Mouse (Mus musculus) cerebellum, postnatal 25 days (tissue): ENCODE measurements at regions not wholly inside any gene's neighbourhood (a gene's known extent, or its start where the extent isn't known, plus 50 kb on each side); places are given as distances from the start of the nearest gene placed in this dataset.
A peak's percentile ranks its signal among the peaks of the same experiment; 100 is the strongest.

Source experiments
- DNase-seq, 2 experiments: peaks; one replicate each; pipeline ENCODE4 v3.0.0; 2021; ENCODE audit warnings: mixed read lengths in 2 of 2

DNA sequence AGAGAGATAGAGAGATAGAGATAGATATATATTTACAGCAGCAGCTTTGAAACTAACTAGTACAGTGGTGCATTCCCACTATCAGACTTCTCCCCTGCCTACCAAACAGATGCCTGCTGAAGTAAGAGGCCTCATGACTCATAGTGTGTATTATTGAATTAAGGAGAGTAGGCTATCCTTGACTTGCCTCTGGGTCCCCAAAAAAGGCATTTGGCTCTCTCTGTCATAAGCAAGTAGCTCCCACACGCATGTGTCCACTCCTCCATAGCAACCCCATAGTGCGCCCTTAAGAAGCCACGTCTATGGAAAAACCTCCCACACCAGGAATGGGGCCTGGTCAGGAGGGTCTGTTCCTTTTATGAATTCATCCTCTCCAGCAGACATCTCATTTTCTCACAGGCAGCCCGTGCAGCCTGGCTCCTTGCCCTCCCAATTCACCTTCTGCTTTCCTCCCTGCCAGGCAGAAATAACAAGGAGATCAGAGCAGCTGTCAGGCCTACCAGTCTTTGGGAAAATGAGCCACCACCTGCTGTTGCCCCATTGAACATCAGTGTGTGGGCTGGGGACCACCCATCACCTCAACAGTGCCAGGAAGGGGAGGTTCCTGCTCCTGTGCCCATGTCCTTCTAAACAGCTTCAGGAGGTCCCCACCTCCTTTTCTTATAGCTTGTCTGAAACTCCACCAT, 208.5 kb upstream of the Mocs1 start:
- peak; percentile 62 to 78 for DNase-seq

DNA sequence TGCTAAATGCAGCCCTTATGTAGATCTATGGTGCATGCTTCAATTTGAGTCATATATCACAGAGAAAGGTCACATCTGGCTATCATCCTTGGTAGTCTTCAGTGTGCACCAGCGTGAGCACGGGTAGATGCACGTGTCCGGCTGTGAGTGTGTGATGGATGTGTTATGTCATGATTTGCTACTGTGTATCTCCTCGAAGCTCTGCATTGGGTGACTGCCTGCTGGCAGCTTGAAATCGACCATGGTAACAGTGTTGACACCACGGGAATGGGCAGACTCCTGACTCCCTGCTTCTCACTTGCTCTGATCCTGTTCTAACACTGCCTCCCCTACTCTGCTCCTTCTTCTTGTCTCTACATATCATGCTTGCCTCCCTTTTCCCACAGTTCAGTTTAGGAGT, 204.9 kb upstream of the Mocs1 start:
- no peak for DNase-seq

DNA sequence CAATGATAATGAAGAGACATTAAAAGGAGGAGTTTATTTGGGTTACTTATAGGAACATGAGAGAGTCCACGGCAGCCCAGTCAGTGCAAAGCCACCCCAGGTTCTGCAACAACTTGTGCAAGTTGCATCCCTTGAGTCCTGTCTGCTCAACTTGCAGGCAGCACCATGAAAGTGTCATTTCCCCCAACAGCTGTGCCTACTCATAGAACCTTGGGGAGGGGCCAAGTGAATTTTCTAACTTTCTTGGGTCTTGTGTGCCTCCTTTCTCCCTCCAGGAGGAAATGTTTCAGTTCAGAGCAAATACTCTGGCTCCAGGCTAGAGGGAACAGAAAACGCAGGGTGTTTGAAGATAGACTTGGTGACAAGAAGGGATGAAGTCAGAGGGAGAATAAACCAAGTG, 204.5 kb upstream of the Mocs1 start:
- DNase-seq, result no peak

DNA sequence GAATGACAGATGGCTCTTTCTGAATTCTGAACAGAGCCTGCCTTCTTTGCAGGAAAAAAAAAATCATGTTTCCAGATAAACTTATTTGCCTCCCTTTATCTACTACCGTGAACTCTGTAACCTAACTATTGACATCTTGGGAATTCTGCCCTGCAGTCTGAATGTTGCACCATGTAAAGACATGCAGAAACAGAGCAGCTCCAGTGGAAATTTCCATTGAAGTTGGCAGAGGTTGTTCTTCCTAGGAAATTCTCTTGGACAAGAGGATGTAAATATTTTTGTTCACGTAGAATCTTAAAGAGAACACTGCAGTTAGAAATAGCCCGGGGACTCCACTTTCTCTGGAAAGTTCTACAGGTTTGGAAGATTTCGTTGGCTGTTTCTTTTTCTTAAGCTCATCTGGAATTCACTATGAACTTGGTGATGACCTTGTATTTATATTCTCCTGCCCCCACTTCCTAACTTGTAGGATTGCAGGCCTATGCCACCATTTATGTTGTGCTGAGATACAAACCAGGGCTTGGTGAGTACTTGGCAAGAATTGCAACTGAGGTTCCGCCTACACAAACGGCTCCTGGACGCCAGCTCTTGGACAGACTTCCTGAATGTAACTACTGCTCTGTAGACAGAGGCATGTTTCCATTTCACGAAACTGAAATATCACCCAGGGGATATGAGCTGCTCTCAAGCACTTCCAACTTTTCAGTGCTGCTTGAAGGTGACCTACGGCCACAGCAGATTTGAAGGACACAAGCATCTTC, 202.7 kb upstream of the Mocs1 start:
- DNase-seq, result no peak

DNA sequence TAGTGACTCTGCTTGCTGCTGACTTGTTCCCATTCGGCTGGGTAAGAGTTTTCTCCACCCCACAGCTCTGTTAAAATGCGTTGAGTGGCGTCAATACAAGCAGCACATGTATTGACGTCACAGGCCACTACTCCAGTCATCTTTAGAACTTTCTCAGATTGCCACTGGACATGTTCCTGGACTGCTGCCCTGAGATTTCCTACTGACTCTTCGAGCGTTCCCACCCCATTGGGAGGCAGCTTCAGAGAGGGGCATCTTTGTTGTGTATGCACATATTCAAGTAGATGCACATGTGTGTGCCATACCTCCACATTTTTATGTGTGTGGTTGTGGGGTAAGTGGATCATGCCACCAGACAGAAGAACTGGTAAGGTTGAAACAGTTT, 202.2 kb upstream of the Mocs1 start:
- no peak for DNase-seq

DNA sequence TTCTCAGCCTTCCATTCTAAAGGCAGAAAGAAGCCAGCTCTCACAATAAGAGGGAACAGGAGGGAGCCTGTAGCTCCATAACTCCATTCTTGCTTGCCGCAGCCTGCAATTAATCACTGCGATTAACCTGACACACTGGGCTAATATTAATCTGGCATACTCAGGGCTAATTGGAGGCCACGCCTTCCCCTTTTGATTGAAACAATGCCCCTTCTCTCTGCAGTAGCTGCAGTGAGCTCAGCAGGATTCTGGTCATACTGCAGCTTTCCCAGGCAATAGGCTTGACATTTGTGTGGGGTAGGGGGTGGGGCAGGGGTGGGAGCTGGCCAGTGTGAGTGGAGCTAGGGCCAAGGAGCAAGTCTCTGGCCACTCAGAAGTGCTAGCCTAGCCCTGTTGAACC, 196.9 kb upstream of the Mocs1 start:
- no peak for DNase-seq

DNA sequence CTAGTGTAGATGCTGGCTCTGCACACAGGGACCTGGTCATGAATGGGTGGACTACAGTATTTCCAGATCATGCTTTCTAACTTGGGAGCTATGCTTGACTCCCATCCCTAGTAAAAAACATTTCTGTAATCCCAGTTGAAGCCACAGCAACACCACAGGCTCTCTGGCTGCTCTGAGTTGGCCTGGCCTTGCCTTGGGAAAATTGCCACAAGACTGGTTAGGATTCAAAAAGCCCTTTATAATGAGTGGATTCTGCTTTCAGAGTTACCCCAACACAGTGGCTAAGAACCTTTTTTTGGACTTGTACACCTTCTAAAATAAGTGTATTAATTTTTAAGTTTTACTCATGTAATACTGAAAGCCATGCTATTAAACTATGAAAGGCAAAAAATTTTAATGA, 188.1 kb upstream of the Mocs1 start:
- DNase-seq, result peak in 1 of 2 experiments; percentile 31

DNA sequence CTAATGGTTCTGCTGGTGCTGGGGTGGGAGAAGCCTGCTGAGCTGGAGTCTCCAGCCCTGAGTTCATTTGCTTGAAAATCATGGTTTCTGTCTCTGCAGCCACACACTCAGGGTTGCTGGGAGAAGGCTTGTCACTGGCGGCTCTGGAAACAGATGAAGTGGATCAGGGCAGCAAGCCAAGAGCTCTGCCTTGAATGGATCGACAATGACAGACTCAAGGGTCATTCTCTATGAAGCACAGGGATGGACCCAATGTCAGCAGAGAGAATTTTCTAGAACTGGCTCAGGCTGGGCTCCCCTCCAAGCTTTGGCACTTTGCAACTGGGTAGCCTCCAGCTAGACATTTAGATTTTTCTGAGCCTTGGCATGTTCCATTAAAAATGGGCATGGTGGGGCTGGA, 184.7 kb upstream of the Mocs1 start:
- peak; percentile 43 to 66 for DNase-seq

DNA sequence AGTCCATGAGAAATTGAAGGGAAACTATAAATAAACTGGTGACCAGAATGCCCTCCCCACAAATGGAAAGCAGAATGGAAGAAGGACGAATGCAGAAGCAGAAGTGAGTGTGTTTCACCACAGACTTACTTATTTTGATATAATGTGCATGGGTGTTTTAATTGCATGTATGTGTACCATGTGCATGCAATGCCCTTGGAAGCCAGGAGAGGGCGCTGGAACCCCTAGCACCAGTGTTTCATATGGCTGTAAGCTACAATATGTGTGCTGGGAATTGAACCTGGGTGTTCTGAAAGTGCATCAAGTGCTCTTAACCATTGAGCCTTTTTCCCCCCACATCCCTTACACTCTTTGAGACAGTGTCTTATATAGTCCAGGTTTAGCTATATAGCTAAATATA, 183.1 kb upstream of the Mocs1 start:
- DNase-seq, result no peak

DNA sequence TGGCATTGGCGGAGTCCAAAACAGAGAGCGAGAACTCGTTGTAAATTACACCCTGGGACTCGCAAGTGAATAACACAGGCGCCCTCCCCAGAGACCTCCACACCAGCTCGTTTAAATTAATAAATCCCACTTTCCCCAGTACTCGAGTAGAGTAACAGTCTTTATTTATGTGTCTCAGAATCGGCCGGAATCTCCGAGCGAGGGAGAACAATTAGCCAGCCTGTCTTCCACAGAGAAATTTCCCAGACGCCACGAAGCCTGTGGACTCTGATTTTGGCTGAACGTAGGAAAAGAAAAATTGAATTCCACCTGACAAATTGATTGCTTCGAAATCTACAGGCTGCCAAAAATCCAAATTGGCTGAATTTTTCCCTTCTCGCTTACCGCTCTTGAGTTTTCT, 180.9 kb upstream of the Mocs1 start:
- no peak for DNase-seq

DNA sequence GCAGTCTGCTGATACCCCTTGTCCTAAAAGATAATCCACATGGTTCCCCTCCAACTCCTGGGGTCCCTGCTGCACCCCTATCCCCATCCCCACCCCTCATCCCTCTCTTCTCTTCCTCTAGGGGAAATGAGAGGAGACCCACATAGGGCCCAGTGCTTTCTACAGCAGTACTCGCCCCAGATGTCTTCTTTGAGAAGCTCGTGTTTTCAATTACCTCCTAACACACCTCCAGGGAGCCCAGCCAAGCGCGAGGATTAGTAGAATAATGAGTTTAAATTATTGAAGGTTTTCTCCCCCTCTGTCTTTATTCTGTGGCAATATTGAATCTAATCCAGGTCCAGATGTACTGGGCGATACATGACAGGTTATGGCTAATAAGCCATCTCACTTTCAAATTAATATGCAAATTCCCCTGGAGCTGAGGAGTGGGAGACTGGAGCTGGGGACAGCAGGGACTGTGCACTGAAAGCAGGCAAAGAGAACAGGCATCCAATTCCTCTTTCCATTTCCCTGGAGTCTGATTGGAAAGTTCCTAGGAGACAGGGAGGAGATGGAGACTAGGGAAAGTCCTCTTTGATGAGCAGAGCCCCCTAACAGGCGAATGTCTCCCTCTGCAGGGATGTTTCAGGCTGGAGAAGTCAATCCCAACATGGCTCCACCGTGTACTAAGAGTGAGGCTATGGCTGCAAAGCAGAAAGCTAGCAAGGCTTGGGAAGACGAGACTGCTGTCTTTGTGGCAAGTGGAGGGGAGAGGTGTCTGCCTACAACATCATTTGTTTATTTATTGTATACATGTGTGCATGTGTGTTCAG, 177.2 kb upstream of the Mocs1 start:
- DNase-seq, result no peak

DNA sequence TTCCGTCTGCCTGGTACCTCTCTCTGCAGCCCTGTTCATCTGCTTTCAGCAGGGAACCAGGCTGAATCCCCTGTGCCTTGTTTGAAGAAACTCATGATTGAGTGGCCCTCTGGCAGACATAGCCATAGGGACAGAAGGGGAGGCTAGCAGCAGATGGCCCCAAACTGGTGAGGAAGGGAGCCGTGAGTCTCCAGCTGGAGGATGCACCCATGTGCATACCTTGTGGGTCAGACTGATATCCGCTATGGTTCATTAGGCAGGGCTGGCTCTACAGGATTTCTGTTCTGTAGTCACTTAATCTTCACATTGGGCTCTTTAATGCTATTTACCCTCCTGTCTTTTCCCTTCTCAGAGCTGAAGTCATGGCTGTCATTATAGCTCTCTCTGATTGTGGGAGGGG, 175.9 kb upstream of the Mocs1 start:
- peak; percentile 17 to 44 for DNase-seq

DNA sequence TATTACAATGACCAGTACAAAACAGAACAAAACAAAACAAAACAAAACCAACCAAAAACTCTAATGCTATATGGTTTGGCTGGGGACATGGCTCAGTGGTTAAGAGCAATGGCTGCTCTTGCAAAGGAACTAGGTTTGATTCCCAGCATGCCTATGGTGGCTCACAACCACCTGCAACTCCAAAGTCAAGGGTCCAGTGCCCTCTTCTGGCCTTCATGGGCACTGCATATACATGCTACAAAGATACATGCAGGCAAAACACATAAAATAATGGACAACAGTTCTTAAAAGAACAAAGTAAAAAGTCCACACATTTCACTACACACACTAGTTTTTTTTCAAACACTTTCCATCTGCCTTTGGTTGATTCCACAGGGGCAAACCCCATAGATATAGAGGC, 169.7 kb upstream of the Mocs1 start:
- DNase-seq, result no peak

DNA sequence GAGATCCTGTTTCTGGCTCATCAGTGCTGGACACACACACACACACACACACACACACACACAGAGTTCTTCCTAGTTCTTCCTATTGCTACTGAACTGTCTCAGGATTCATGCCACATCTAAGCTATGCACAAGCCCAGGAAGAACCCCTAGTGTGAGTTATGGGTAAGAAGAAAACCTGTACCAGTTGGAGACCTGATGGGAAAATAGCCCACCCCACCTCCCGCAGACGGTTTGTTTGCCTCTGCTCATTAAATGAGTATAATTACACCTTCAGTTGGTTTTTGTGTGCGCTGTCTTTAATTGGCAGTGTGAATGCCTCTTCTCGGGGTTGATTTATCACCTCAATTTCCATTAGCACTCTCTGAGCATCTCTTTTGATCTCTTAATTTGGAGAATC, 165.8 kb upstream of the Mocs1 start:
- DNase-seq, result no peak

DNA sequence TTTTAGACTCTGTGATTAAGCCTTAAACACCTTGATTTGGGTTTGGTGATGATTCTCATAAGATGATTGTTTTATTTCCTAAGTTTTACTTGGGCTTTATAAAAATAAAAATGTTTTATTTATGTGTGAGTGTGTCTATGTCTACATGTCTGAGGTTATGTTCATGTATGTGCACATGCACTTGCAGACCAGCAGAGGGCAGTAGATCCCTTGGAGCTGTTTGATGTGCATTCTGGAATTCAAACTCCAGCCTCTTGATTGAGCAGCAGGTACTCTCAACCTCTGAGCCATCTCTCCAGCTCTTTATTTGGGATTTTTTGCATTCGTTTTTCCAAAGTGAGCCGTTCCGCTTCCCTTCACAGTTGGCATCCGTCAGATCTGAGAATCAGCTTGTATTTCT, 161.8 kb upstream of the Mocs1 start:
- no peak for DNase-seq

DNA sequence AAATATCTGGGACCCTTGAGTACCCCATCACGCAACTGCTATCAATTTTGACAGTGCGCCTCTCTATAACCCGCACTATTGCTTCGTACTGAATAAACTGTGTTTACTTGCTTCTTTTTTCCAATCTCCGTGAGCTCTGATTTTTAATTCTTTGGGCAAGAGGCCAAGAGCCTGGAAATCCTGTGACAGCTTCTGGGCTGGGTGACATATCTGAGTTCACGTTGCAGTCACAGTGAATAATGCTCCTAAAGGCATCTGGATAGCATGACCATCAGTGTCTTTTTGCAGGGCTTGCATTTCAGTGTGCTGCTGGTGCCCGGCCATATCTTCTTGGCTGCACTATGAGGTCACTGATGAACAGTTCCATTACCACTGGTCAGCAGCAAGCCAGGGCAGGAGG, 158.2 kb upstream of the Mocs1 start:
- no peak for DNase-seq

DNA sequence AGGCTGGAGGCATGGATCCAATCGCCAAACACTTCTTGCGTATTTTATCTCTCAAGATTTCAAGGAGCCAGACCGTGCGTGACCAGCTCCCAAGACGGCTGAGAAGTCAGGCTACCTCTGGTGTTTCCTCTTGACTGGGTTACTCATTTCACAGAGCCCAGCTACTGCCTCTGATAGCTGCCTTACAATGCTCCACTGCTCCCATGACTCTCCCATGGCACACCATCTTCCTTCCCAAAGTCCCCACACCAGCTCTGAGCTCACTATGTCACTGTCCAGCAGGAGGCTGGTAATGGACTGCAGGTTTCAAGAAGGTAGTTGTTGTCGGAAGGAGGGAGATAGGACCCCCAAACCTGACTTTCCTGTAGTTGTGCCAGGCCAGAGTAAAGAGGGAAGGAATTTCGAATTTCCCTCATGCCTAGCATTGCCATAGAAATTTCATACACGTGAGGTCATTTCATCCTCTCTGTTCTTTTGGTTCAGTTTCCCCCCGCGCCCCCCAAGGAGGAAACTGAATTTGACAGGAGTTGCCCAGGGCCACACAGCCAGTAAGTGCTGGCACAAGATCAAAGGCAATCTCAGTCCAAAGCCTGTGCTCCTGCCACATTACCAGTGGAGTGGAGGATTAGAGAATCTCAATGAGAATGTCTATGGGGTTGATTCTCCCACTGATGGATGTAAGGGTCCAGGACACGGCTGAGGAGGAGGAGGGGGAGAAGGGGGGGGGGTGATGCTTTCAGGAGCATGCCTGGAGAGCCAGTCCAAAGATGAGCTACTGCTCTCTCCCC, 155.3 kb upstream of the Mocs1 start:
- no peak for DNase-seq

DNA sequence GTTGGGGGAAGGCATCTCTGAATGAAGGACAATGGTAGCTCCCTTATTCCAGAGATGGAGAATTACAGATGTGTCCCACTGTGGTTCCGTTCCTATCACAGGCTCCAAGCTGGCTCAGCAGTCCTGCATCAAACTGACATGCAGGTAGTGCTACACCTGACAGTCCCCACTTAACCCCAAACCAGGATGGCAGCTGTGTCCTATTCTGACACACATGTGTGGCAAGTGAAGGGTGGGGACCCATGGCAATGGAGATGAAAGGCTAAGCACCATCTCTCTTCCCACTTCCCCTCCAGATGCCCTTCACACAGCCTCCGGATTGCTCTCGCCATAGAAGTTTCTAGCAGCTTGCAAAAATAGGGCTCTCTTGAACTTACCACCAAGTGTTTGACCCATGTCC, 153.2 kb upstream of the Mocs1 start:
- DNase-seq, result no peak

DNA sequence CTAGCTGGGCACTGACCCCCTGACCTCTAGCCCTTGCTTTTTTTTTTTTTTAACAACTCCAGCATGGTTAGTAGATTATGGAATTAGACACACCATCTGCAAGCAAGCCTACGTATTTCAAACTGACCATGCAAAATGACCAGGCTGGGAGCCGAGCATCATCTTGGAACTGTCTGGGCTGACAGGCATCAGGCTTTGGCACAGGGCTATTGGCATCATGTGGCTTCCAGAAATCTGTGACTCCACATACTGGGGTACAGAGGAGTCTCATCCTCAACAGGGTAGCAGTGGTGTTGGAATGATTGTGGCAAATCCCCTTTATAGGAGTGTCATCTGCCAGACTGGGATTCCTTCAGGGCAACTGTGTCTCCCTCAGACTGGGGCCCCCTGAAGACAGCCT, 152.7 kb upstream of the Mocs1 start:
- DNase-seq, result no peak

DNA sequence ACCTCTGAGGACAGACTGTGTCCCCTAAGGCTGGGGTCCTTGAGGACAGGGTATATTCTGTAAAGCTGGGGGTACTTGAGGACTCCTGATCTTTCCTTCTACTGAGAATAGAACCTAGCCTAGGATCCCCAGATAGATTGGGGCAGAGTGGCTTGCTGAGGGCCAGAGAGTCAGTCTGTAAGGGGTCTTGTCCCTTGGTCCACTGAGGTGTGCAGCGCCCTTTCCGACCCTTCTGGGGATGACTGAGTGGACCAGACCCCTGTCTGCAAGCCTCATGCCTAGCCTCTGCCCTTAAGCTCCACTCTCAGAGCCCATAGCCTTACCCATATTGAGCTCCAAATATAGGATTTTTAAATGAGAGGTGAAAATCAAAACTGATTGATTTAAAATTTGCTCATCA, 152.2 kb upstream of the Mocs1 start:
- DNase-seq, result no peak

DNA sequence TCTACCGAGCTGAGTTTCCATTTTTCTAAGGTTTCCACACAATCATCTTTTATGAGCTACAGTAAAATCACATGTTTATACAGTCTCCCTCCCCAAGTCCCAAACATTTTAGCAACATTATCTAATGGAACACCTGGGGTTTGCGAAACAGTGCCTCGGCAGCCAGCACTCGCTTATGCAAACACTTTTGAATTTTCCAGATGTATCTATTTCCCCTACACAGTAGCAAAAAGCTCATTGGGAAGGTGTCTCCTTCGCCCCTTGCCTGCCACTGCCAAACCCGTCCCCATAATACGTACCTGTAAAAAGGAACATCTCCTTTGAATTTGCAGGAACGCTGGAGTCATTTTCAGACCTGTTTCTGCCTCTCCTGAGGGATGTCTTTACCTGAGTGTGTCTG, 149.6 kb upstream of the Mocs1 start:
- DNase-seq, result no peak

DNA sequence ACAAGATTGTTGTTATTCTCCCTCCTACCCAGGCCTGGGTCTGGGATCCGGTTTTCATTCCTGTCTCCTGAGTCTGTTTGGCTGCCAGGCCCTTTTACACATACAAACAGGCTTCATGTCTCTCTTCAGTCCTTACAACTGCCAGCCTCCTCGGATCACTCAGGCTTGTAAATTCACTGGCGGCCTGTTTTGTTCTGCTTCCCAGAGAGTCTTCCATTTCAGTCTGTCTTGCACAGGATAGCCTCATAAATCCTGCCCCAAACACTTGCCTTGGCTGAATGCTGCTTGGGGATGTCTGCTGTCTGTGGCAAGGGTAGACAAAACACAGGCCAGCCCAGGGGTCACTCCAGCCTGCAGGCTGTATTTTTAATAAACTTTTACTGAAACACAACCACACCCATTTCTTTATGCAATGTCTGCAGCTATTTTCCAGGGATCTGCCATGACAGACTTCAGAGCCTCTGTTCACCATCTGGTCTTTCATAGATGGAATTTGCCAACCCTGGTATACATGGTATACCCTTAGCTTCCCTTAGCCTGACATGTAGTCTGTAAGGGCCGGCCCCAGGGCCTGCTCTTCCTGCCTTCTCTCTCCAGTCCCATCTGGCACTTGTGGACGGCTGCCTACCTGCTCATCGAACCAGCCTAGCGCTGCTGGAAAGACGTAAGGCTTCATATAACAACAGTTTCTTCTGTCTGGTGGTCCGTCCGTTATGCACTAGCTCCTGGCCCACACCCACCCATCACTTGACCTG, 149.0 kb upstream of the Mocs1 start:
- DNase-seq, result no peak
